Mouse (Mus musculus): ENCODE data around the gene Hsph1. TPM values are rescaled to one million over a fixed set of nuclear protein-coding genes. Genes with fewer than 3 reads are reported as not detected.
A peak's percentile ranks its signal among the peaks of the same experiment; 100 is the strongest.

The Hsph1 gene
- polyA plus RNA-seq (2015; fragmentation: Nextera tagmentation; extraction: Ambion mirVana), result 83.7 and 92.0 TPM in 2 replicates

DNA sequence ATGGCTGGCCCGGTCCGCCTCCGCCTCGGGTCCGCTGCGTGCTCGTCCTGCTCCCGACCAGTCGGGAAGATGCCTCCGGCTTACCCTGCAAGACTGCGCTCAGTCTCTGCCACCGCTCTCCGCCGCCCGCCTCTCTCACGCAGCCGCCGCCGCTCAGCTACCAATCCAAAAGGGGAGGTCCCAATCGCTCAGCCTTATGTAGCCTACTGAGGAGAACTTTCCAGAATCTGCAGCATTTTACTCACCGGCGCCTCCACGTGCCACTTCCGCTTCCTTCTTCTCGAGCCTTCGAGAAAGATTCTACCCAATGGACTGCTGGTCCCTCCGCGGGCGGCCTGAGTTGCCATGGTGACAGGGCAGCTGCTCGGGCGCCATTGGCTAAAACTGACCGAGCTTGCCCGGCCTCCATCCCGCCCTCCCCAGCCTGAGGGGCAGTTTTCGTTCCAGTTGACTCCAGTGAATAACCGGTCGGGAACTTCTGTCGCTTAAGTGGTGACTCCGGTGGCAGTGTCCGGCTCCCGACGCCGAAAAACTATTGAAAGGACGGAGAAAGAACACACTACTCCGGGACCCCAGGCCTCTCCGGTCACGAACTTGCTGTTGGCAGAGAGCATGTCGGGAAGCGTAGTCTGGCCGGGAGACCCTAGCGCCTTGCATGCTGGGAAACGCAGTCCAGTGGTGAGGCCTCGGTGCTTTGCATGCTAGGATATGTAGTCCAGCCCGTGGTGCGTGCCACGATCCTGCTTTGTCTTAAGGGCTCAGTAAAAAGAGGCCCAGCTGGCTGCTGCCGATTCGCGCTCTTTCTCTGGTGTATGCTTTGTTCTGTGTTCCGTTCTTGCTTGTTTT is at the start of gene Hsph1:
Hsph1 (minus strand) TSS at position 302 of the 846 bp plus-strand sequence.
- H3K36me3 ChIP-seq, result peaks cover 18% of the 10 kb centered on the region
- peak within 1 kb of the TSS; percentile 84 for H3K9ac ChIP-seq
- H3K4me2 ChIP-seq, result peak within 1 kb of the TSS; percentile 81
- WGBS, result under 1% methylated on average over 60 of the region's 60 CpGs
- peak within 1 kb of the TSS; percentile 89 for H3K27ac ChIP-seq
- H3K4me1 ChIP-seq (replicated peaks), result peaks cover 22% of the 10 kb centered on the region
- H3K4me3 ChIP-seq, result peak within 1 kb of the TSS; percentile 74
- no peaks in the 10 kb centered on the region for H3K9me3 ChIP-seq
- ATAC-seq (ENCODE audit: low FRiP score), result peak; percentile 99
- no peaks in the 10 kb centered on the region for H3K27me3 ChIP-seq

DNA sequence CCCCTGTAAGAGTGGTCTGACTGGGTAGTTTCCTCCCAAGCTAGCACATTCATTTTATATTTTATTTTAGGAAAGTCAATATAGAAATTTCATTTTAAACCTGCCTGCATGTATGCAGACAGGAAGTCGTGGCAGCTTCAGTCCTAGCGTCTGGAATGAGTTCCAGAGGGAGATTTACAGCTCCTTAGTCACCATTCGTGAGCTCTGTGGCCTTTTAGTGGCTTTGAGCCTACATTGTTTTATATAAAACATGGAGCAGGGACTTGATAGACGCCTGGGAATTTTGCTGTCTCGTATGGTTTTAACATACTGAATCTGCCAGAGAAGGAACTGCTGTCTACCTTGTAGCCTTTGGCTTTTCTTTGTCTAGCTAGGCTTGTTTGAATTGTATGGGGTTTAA is 44.8 kb upstream of the Hsph1 start:
- 83% methylated on average over 5 of the region's 5 CpGs for WGBS

DNA sequence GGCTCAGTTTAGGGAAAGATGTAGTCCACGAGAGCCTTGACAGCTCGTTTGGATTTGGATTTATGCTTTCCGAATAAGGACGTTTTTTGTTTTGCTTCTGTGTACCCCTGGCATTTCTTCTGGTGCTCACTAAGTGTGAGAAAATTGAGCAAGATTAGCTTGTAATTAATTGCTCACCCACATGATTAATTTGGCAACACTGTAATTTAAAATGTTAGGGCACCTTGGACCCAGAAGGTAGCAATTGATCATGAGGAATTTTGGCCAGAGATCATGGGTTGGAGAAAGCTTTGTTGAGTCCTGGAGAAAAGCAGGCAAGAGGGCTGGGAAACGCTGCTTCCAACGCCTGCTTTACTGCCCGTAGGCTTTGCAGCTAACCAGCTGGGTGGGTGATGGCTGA is 43.7 kb upstream of the Hsph1 start:
- Histone ChIP-seq H3K4me3 (no peak overlapping the region), H3K27me3 (peaks cover 8% of the 10 kb centered on the region; the same call in 1 of the 2 replicates), H3K36me3 (no peaks in the 10 kb centered on the region), H3K9ac (no peak overlapping the region), H3K9me3 (no peaks in the 10 kb centered on the region), H3K4me2 (no peak overlapping the region; the same call in 1 of the 2 replicates), H3K27ac (no peak overlapping the region), H3K4me1 (replicated peaks) (peaks cover 17% of the 10 kb centered on the region)
- WGBS, result 65% methylated on average over 7 of the region's 7 CpGs
- ATAC-seq (ENCODE audit: low FRiP score), result no peak

More for the DNA sequence above, 44.8 kb upstream of the Hsph1 start:
- Histone ChIP-seq H3K9ac (no peak overlapping the region), H3K4me3 (no peak overlapping the region), H3K4me2 (no peak overlapping the region), H3K4me1 (replicated peaks) (peaks cover 17% of the 10 kb centered on the region), H3K36me3 (no peaks in the 10 kb centered on the region), H3K9me3 (no peaks in the 10 kb centered on the region), H3K27me3 (peaks cover 8% of the 10 kb centered on the region; the same call in 1 of the 2 replicates), H3K27ac (no peak overlapping the region)
- ATAC-seq (ENCODE audit: low FRiP score), result no peak

DNA sequence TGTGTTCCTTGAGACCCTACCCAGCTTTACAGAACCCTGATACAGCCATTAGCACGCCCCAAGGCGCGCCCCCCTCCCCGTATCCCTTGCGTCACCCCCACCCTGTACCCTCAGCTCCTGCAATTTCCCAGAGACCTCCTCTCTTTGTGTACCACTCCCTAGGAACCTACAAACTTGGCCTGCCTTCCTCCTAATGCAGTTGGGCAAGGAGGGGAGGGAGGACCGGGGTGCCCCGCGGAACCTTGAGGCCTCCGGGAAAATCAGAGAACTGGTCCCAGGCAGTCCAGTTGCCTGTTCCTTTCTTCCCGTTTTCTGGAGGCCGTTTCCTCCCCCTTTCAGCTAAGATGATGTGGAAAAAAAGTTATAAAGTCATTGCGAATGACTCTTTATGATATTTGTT is 43.2 kb upstream of the Hsph1 start:
- Histone ChIP-seq H3K4me2 (peak overlapping the region; percentile 93), H3K4me3 (peak overlapping the region; percentile 71), H3K4me1 (replicated peaks) (peaks cover 17% of the 10 kb centered on the region), H3K27me3 (peaks cover 10% of the 10 kb centered on the region; the same call in 1 of the 2 replicates), H3K9me3 (no peaks in the 10 kb centered on the region), H3K27ac (no peak overlapping the region), H3K36me3 (no peaks in the 10 kb centered on the region), H3K9ac (peak overlapping the region; percentile 87; the same call in 1 of the 2 replicates)
- 8% methylated on average over 12 of the region's 12 CpGs for WGBS
- peak; percentile 4; the same call in 1 of the 2 replicates for ATAC-seq (ENCODE audit: low FRiP score)

DNA sequence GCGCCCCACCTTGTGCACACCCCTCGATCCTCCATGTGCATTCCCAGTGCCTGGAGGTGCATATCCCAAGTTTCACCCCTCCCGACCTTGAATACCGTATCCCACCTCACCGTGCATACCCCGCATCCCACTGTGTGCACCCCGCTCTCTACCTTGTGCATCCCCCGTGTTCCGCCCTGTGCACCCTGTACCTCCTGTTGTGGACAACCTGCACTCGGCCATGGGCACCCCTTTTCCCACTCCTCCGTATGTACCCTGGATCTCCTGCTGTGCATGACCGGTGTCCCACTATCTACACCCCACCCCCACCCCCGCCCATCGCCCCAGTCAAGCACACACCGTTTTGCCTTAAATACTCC is 42.8 kb upstream of the Hsph1 start:
- peaks cover 17% of the 10 kb centered on the region for H3K4me1 ChIP-seq (replicated peaks)
- peak; percentile 62; the same call in 1 of the 2 replicates for ATAC-seq (ENCODE audit: low FRiP score)

DNA sequence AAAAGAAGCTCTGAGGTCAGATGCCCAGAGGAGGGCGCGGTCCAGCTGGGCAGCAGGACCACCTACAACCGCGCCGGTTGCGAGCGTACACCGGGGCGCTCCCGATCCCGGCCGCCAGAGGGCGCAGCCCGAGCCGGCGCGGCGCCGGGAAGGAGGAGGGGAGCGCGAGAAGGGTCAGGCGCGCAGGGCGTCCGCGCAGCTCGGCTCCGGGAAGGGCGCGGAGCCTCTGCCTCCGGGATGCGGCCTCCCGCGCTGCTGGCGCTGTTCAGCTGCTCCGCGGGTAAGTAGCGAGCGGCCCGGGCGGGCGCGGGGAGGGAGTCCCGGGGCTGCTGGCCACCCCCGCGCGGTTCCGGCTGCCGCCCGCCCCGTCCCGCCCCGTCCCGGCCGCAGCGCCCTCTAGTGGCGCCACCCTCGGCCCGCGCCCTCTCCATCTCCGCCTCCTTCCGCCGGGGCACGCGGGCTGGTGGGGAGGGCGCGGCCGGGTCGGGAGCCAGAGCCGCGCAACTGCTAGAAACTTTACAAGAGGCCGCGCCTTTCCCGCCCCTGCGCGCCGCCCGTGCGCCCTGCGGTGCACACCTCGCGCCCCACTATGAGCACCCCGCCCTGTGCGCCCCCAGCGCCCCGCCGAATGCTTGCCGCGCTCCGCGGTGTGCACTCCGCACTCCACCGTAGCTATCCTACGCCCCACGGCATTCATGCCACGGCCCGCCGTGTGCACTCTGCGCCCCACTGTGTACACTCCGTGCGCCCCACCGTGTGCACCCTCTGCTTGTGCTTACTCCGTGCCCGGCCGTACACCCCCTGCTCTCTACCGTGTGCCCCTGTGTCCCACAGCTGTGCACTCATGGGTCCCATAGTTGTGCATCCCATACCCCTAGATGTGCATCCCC is 42.2 kb upstream of the Hsph1 start, which contains the start of gene B3glct:
B3glct (plus strand) TSS at position 131 of the 890 bp plus-strand sequence.
- no peaks in the 10 kb centered on the region for H3K9me3 ChIP-seq
- no peaks in the 10 kb centered on the region for H3K36me3 ChIP-seq
- H3K4me3 ChIP-seq, result peak within 1 kb of the TSS; percentile 71
- H3K4me1 ChIP-seq (replicated peaks), result peaks cover 17% of the 10 kb centered on the region
- peak within 1 kb of the TSS; percentile 87 for H3K9ac ChIP-seq
- peaks cover 10% of the 10 kb centered on the region; the same call in 1 of the 2 replicates for H3K27me3 ChIP-seq
- H3K4me2 ChIP-seq, result peak within 1 kb of the TSS; percentile 93
- peak within 1 kb of the TSS; percentile 60; the same call in 1 of the 2 replicates for H3K27ac ChIP-seq
- WGBS, result under 1% methylated on average over 60 of the region's 106 CpGs
- peak; percentile 92 for ATAC-seq (ENCODE audit: low FRiP score)

More for the DNA sequence above, 42.8 kb upstream of the Hsph1 start:
- WGBS, result 1% methylated on average over 15 of the region's 15 CpGs
- H3K27me3 ChIP-seq, result peaks cover 10% of the 10 kb centered on the region; the same call in 1 of the 2 replicates
- H3K9ac ChIP-seq, result peak overlapping the region; percentile 87
- no peak overlapping the region; the same call in 1 of the 2 replicates for H3K27ac ChIP-seq
- H3K9me3 ChIP-seq, result no peaks in the 10 kb centered on the region
- H3K4me2 ChIP-seq, result peak overlapping the region; percentile 93
- no peaks in the 10 kb centered on the region for H3K36me3 ChIP-seq
- H3K4me3 ChIP-seq, result peak overlapping the region; percentile 71

DNA sequence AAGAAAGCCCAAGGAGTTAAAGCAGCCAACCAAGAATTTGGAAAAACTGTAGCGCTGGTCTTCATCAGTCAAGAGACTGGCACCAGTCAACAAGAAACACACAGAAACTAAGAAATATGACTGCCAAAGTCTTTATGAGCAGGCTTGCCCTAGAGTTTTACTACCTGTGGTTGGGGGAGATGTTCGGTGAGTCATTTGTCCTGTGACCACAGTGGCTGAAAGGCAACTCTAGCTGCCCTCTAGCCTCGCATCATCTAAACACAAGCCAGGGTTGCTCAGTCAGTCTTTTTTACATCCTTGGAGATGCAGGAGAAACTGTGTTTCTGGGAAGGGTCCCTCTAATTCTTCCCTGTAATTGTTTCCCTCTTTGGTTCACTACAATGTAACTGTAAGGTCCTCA is 41.0 kb upstream of the Hsph1 start:
- Histone ChIP-seq H3K4me3 (no peak overlapping the region), H3K4me1 (replicated peaks) (peaks cover 17% of the 10 kb centered on the region), H3K27ac (no peak overlapping the region), H3K9me3 (no peaks in the 10 kb centered on the region), H3K27me3 (peaks cover 10% of the 10 kb centered on the region; the same call in 1 of the 2 replicates), H3K9ac (no peak overlapping the region), H3K36me3 (no peaks in the 10 kb centered on the region), H3K4me2 (no peak overlapping the region)
- no peak for ATAC-seq (ENCODE audit: low FRiP score)
- WGBS, result 97% methylated on average over 3 of the region's 3 CpGs

DNA sequence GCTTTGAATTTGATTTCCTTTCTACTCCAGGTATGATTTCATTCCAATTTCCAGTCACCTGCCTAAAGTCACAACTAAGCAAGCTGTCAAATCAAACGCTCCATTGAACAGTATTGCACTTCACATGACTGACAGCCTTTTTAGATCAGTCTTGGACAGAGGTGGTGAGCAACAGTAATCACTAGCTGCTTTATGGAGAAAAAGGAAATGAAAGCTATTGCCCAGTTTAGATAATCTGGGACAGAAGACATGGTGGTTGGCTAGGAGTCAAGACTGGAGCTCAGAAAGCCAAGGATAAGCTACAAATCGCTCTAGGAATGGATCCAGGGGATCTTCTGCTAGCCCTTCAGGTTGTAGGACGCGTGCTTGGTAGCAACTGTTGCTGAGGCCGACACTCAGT is 27.2 kb upstream of the Hsph1 start:
- WGBS, result 84% methylated on average over 5 of the region's 5 CpGs
- no peaks in the 10 kb centered on the region for H3K36me3 ChIP-seq
- H3K4me3 ChIP-seq, result no peak overlapping the region
- 0 out of 2 replicates have a peak, but pooled peaks cover 3% of the 10 kb centered on the region for H3K4me1 ChIP-seq (replicated peaks)
- 0 out of 2 replicates have a peak, but pooled peaks cover 4% of the 10 kb centered on the region for H3K9me3 ChIP-seq
- no peak overlapping the region for H3K9ac ChIP-seq
- H3K27me3 ChIP-seq, result no peaks in the 10 kb centered on the region
- no peak for ATAC-seq (ENCODE audit: low FRiP score)
- no peak overlapping the region for H3K4me2 ChIP-seq
- no peak overlapping the region for H3K27ac ChIP-seq

DNA sequence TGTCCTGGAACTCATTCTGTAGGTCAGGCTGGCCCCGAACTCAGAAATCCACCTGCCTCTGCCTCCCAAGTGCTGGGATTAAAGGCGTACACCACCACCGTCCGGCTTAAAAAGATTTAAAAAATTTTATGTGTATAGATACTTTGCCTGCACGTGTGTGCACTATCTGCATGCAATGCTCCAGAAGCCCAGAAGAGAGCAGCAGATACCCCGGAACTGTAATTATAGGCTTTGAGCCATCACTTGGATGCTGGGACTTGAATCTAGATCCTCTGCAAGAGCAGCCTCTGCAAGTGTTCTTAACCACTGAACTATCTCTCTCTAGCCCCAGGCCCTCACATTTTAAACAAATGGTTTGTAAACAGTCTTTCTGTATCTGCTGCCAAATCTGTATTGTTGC is 26.8 kb upstream of the Hsph1 start:
- no peak overlapping the region for H3K4me3 ChIP-seq

DNA sequence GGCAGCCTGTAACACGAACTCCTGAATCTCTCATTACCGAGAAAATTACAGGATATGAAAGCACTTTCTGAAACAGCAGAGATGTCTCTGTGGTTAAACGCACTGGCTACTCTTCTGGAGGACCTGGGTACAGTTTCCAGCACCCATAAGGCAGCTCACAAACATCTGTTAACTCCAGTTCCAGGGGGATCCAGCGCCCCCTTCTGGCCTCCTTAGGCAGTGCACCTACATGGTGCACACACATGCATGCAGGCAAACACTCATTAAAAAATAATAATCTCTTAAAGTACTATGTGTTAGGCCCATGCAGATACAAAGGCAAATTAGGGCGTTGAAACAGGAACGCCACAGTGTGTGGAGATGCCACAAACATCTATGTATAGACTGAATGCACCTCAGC is 25.3 kb upstream of the Hsph1 start:
- 0 out of 2 replicates have a peak, but pooled peaks cover 3% of the 10 kb centered on the region for H3K4me1 ChIP-seq (replicated peaks)
- H3K27me3 ChIP-seq, result no peaks in the 10 kb centered on the region
- no peak overlapping the region for H3K4me3 ChIP-seq
- H3K9me3 ChIP-seq, result 0 out of 2 replicates have a peak, but pooled peaks cover 4% of the 10 kb centered on the region
- no peak overlapping the region for H3K9ac ChIP-seq
- no peak overlapping the region for H3K4me2 ChIP-seq
- 90% methylated on average over 6 of the region's 6 CpGs for WGBS
- no peaks in the 10 kb centered on the region for H3K36me3 ChIP-seq
- ATAC-seq (ENCODE audit: low FRiP score), result no peak
- no peak overlapping the region for H3K27ac ChIP-seq

More for the DNA sequence above, 26.8 kb upstream of the Hsph1 start:
- Histone ChIP-seq H3K27ac (no peak overlapping the region), H3K9ac (no peak overlapping the region), H3K36me3 (no peaks in the 10 kb centered on the region), H3K9me3 (0 out of 2 replicates have a peak, but pooled peaks cover 4% of the 10 kb centered on the region), H3K27me3 (no peaks in the 10 kb centered on the region), H3K4me1 (replicated peaks) (0 out of 2 replicates have a peak, but pooled peaks cover 3% of the 10 kb centered on the region), H3K4me2 (no peak overlapping the region)
- no peak for ATAC-seq (ENCODE audit: low FRiP score)
- WGBS, result 90% methylated on average over 6 of the region's 6 CpGs

DNA sequence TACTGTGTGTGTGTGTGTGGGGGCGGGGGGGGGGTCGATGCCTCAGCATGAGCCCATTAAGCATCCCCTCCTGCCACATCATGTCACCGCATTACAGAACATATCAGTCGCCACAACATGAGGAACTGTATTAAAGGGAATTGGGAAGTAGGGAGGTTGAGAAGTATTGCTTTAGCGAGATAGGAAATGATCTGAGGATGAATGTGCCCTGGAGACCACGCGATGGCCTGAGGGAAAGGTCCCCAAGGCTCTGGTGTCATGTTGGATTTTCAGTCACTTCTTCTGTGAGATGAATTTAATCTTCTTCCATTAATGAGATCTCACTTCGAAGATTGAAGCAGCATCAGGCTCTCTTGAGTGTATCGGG is 23.2 kb upstream of the Hsph1 start:
- 0 out of 2 replicates have a peak, but pooled peaks cover 3% of the 10 kb centered on the region for H3K4me1 ChIP-seq (replicated peaks)
- no peaks in the 10 kb centered on the region for H3K27me3 ChIP-seq
- H3K36me3 ChIP-seq, result no peaks in the 10 kb centered on the region
- no peak; the same call in 1 of the 2 replicates for ATAC-seq (ENCODE audit: low FRiP score)
- no peak overlapping the region for H3K4me3 ChIP-seq
- no peak overlapping the region for H3K27ac ChIP-seq
- WGBS, result 60% methylated on average over 9 of the region's 9 CpGs
- no peak overlapping the region for H3K4me2 ChIP-seq
- H3K9ac ChIP-seq, result no peak overlapping the region
- 0 out of 2 replicates have a peak, but pooled peaks cover 4% of the 10 kb centered on the region for H3K9me3 ChIP-seq
